Mouse (Mus musculus) ovary, postnatal 14 days (tissue): ENCODE data around the gene Med24.

ENCODE experiments used
- DNase-seq: peaks from one replicate; pipeline ENCODE4 v3.0.0; 2022; ENCODE audit warnings: low spot score

Med24 gene

DNA sequence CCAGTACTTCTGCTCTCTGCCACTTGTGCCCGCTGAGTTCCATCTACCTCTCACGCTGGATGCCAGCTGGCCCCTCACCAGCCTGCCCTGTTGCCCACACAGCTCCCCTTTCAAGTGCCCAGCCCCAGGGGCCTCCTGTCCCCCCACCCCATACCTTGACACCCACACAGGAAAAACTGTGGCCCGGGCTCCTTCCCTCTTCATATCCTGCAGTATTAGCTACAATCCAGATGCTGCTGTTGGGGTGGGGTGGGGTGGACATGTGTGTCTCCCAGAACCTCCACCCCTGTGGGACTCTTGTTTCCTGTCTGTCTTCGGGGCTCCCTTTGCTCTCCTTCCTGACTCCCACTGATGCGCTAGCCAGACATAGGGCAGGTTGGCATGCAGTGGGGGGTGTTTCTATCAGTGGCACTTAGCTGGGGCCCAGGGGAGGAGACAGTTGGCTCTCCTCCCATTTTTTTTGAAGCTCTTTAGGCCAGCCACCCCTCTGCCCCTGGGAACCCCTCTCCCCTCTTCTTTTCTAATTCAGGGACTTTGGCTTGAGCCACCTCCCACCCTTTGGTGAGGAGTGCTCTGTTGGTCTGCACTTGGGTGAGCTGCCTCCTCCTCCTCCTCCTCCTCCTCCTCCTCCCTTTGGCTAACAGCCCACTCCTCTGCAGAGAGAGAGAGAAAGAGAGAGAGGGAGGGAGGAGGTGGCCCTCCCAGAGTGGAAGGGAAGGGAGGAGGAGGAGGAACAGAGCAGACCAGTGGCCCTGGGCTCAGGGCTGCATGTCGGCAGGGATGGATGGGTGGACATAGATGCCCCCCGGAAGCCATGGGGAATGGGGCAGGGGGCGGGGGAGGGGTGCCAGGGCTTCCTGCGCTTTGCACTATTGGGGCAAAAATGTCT, 36.4 kb upstream of the Med24 start:
- no peak for DNase-seq

DNA sequence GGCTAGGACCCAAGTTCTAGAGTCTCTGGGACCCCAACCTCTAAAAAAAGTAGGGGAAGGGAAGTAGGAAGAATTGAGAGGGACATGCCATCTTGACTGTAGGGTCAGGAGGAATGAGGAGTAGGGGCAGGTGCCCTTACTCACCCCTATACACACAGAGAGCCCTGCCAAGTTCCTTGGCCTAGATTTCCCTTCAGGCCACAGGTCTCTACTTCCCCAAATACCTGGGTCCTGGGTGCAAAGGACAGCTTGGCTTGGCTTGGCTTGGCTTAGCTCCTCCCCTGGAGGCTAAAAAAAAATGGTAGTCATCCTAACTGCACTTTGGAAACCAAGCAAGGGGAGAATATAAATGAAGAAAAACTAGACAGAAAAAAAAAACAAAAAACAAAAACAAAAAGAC, 35.5 kb upstream of the Med24 start:
- no peak for DNase-seq

DNA sequence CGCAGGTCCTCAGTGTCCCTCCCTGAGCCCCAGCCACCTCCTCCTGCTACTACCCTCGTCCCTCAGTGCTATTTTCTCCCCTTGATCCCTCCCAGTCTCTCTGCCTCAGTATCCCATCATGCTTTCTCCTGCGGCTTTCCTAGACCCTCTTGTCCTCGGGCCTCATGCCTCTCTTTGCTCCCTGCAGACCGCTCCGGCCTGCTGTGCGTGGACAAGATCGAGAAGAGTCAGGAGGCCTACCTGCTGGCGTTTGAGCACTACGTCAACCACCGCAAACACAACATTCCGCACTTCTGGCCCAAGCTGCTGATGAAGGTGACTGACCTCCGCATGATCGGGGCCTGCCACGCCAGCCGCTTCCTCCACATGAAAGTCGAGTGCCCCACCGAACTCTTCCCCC, 34.9 kb upstream of the Med24 start:
- DNase-seq, result no peak

DNA sequence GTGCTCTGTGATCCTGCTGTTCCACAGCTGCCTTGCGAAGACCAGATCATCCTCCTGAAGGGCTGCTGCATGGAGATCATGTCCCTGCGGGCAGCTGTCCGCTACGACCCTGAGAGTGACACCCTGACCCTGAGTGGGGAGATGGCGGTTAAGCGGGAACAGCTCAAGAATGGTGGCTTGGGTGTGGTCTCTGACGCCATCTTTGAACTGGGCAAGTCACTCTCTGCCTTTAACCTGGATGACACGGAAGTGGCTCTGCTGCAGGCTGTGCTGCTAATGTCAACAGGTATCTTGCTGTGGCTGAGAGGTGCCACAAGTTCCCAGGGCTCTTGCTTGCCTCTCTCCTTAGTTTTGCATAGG, 34.2 kb upstream of the Med24 start:
- no peak for DNase-seq

DNA sequence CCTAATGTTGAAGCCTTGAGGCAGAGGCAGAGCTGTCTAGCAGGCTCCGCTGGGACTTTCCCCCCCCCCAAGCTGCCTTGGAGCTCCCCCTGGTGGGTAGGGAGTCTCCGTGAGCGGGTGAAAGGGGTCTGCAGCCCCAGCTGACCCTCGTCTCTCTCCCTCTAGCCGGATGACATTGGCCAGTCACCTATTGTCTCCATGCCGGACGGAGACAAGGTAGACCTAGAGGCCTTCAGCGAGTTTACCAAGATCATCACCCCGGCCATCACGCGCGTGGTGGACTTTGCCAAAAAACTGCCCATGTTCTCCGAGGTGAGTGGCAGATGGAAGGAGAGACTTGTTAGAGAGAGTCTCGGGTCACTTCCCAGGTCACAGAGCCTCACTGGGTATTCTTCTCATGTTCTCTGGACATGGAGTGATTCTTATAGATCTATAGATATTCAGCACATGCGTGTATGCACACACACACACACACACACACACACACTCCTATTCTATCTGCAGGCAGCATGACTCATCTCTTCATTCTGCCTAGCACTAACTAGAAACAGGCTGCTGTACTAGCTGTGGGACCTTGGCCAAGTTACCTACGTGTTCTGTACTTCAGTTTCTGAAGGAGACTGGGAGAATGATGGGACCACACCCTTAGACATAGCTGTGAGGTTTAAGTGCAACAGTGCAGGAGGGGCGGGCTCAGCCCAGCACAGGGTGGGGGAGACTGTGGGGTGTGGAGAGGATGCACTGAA, 33.7 kb upstream of the Med24 start:
- no peak for DNase-seq

DNA sequence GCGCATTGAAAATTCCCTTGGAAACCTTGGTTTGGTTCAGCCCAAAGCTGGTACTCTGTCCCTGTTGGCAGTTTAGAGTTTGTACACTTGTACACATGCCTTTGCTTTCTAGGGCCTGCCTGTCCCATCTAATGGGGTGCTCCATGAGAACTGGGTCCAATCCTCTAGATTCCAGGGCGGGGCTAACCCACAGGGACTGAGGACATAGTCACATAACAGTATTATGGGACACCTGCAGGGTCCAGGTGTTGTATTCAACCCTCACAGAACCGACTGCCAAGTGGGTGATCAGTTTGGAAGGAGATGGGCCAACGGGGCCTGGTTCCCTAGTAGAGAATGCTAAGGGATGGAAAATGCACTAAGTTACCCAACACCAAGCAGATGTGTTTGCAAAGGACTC, 32.7 kb upstream of the Med24 start:
- no peak for DNase-seq

DNA sequence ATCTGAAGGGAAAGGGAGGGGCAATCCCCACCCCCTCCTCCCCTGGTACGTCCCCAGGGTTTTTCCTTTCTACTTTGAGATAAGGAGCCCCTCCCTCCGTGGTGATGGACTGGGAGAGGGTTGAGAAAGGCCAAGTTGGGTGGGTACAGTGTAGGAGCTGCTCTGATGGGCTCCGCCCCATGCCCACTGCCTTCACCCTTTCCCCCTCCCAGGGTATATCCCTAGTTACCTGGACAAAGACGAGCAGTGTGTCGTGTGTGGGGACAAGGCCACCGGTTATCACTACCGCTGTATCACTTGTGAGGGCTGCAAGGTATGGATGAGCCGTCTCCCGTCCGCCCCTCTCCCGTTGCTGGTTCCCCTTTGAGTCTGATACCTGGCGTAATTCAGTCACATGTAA, 27.5 kb upstream of the Med24 start:
- DNase-seq, result no peak

DNA sequence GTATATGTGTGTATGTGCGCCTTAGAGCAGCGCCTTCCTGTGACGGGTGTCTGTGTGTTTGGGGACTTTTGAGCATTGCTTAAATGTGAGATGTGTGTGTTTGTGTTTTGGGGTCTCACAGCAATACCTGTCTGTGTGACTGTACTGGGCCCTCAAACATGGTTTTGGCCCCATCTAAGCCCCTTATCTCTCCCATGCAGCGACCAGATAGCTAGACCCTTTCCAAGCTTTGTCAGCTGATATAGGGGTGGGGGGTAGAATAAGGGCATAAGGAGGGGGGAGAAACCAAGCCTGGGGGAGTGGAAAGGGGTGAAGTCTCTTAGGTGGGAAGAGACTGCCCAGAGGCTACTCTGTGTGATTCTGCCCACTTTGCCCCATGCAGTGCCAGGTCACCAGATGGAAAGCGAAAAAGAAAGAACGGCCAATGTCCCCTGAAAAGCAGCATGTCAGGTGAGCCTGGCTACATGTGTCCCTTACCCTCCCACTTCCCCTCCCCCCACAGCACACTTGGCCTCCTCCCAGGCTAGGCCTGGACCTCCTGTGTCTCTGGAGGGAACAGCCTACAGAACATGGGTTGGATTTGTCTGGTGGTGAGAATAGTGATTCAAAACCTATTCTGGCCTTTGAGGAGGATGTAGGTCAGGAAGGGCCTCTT, 26.6 kb upstream of the Med24 start:
- no peak for DNase-seq

DNA sequence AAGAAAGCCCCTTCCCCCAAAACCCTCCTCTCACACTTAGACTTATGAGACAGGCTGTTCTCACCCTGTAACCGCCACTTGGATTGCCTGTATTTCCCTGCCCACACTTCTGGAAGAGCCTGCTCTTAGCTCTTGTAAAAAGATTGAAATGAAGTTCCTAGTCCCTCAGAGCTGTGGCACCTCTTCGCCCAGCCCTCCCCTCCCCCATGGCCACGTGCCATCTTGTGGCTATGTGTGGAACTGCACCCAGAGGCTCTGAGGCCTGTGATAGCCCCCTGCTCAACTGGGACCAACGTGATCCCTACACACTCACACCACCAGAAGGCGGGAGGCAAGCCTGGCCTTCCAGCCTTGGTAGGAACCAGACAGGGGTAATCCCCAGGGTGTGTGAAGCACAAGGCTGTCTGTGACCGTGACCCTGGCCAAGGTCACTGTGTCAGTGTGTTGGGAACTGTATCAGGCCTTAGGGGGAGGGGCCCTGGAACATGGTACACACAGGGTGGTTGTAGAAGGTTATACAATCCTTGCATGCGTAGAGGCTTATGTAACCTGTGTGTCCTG, 25.5 kb upstream of the Med24 start:
- DNase-seq, result no peak

DNA sequence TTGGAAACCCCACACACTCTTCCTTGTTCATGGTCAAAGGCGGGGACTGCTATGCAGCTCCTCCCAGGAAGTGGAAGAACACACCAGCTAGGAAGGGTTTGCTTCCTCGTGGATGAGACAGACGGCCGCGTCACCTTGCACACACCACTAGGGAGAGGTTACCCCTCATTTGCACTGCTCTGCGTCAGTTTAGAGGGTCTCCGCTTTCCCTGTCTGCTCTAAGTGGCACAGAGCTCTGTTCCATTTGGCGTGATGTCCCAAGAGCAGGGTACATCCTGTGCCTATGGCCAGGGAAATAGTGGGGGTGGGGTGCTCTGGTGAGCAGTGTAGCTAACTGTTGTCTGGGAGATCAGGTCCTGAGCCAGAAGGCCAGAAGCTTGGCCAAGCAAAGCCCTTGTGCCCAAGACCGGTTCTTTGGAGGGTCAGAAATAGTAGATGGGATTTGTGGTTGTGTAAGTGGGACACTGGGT, 25.0 kb upstream of the Med24 start:
- no peak for DNase-seq

DNA sequence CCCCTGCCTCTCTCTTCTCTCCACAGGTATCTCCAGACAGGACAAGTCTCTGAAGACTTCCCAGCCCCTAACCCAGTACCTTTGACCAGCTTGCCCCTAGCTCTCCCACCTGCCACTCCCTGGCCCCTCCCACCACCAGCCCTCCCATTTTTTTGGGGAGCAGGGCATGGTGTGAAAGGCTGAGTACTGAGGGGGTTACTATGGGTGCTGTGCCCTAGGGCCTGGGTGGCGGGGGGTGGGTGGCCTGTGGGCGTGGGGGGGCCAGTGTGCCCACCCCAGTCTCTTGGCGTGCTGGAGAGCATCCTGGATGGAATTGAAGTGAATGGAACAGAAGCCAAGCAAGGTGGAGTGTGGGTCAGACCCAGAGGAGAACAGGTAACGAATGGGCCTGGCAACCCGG, 24.0 kb upstream of the Med24 start:
- no peak for DNase-seq

DNA sequence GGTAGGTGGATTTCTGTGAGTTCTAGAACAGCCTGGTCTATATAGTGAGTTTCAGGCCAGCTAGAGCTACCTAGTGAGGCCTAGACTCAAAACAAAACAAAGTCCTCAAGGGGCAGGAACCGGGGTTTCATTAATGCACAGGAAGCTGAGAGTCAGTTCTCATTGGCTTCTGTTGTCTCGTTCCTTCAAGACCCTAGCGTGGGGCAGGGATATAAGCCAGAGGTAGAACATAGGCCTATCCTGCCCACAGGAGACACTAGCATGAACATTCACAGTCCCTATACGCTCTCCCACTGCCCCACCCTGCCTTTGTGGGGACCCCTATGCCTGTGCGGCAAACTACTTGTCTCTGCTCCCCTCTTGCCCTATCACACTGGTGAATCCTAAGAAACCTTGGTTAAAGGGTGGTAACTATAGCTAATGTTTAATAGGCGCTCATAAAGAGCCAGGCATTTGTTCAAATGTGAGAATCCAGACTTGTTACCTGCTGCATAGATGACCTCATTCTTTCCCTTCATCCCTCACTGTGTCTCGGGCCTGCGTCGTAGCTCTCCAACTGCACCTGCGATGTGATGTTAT, 23.4 kb upstream of the Med24 start:
- DNase-seq, result no peak

DNA sequence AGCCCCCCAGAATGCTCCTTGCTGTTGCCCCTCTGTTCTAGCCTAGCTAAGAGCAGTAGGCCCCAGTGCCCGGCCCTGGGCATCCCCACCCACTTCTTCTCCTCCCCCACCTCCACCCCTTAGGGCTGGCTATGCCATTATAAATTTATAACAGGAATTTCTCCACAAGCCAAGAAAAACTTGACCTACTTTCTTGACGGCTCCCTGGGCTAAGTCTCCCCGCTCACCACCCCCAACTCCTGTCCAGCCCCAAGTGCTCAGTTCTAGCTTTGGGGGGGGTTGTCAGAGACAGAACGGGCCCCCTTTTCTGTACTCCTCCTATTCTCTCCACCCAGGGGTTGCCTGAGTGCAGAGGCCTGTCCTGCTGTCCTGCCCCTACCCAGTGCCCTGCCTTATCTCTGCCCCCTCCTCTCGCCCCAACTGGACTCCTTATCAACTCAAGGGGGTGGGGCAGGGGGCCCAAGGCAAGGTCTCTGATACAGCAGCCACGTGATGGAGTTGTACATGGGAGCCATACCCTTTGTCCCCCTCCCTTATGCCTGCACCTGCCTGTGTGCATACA, 22.1 kb upstream of the Med24 start:
- DNase-seq, result no peak

DNA sequence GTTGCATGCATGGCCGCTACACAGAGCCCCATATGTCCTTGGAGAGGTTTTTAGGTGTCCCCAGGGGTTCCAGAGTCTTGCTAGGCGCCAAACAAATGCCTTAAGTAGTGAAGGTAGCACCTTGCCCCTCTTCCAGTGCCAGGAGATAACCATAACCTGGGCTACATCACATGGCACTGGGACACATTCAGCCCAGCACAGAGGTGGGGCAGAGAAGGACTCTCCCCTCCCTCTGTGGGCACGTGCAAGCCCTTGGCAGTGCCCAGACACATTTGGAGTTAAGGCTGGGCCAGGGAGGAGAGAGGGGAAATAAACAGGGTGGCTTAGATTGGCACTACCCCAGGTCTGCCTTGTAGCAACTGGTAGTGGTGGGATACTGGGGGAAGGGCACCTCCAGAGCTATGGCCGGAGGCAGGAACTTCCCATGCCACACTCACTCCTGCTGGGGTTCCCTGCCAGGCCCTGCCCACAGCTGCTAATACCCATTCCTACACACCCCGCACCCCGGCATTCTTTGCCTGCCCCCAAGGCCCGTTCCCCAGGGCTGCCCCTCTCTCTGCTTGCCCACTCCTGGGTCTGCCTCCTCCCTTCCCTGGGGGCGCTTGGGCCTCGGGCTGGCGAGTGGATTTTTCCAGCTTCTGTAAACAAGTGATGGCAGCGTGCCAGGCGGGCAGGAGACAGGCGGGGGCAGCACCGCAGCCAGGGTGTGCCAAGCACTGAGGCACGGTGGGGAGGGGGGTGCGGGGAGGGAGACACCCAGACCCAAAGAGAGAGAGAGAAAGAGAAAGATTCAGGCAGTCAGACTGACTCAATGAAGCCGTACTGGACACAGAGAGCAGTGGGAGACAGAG, 21.3 kb upstream of the Med24 start:
- no peak for DNase-seq

DNA sequence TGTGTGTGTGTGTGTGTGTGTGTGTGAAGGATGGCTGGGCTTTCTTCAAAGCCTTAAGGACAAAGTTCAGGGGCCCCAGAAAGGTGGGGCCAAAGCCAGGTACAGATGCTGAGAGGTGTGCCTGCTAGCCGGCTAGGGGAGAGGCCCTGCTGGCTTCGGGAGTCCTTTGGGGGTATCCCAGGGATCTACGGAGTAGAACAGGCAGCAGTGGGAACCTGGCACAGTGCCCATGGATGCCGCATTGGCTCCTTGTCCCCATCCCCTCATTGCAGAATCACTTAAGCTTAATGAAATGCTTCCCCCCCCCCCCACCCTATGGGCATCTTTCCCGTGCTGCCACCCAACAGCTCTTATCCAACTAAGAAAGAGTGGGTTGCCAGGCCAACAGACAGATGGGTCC, 20.5 kb upstream of the Med24 start:
- DNase-seq, result no peak

DNA sequence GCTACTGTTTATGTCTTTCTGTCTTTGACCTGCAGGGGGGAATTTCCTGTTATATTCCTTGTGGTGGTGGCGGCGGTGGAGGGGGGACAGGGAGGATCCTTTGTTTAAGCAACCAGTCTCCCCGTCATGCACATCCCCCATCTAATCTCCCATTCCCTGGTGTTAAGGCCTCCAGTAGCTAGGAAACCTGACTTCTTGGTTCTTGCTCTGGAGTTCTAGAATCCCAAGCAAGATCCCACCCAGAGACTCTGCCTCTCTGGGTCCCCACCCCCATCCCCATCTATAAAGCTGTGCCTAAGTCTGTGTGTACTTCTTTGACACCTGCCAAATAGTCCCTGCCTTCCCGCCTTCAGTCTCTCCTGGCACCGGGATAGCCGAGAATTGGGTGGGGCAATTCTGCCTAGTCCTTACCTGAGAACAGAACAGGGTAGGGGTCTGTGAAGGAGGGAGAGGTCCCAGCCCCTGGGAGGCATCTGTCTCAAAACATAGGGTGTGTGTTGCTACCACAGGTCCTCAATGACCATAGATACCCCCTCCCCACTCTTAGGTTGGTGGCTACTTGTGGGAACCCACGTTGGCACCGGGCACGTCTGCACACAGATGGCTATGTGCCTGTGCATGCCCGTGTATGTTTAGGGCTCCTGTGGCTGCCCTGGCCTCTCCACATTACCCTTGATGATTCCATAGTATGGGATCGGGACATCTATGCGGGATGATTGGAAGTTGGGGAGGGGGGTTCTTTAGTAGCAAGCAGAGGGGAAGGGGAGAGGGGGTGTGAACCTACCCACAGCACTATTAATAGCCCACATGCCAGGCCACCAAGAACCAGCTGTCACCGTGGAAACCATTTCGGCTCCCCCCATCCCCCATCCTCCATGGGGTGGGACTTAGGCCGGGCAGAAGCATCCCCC, 19.5 kb upstream of the Med24 start:
- no peak for DNase-seq

DNA sequence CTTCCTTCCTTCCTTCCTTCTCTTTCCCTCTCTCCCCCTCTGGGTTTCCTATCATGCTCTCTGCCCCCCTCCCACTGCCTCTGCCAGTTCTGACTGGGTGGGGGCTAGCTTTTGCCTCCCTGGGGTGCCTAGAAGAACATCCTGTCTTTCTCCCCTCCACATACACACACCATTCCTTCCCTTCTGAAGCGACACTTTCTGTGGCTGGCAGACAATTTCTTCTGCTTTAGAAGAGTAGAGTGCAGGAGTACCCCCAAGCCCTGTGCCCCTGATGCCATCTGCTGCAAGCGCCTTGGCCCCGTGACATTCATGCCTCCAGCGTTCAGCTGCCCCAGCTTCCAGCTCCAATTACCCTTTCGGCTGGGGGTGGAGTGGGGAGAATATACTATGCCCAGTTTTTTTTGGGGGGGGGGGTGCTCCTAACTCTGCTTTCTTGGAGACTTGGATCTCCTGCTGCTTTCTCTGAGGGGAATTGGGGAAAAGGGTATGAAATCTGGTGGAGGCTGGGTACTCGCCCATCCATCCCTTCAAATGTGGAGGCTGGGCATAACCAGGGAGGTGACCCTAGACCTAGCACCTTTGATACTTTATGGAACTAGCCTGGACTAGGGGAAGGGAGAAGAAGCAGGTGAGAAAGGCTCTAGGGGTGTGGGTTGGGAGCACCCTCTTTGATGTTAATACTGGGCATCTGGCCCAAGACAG, 18.7 kb upstream of the Med24 start:
- DNase-seq, result no peak

DNA sequence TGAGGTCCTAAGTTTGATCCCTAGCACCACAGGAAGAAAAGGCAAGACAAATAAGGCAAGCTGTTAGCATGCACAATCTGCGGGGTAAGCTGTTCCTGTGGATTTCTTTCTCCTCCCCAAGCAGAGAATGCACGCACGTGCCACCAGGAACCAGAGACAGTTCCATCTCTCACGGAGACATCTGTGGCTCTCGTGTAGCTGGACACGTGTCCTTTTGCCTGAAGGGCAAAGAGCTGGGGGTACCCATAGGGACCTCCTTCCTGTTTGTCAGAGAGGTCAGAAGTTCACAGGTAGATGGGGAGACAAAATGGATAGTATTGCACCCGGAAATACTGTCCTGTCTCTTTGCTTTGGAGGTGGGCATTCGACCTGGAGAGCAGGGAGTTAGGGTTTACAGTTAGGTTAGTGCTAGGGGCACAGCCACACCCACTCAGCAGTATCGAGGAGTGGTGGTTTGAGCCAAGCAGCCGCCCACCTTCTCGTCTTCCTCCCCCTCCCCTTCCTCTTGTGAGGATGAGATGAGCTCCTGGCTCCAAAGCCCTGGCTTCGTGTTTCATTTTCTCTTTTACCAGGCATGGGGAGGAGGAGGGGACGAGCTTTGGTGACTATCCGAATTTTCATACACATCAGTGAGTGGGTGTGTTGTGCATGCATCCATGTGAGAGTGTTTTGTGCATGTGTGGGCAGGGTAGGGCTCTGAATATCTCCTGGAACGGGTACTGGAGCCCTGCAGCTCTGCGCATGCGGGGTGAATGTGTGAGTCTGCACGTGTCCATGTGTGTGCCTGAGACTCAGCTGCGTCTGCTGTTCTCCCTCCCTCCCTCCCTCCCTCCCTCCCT, 17.8 kb upstream of the Med24 start:
- no peak for DNase-seq
